1 mouse cellular context compared by ENCODE assay signal in genomic region chr10:40018261-40018860, GRCm38 (mm10).
TF ChIP-seq lines count a peak whose summit lies in the region.

No protein-coding gene starts in this region.

TF ChIP-seq in MEL, 35 proteins besides CTCF, POLR2A, EP300 and RAD21 (continued from another document):
- TF ChIP-seq ZKSCAN1 (IDR thresholded peaks at IDR 0.05; ENCODE audit: low read depth, low read length) (no peak), USF1 (IDR thresholded peaks at IDR 0.05; ENCODE audit: low read depth, low read length) (no peak), TAL1 (IDR thresholded peaks at IDR 0.05; ENCODE audit: low read length) (no peak), NELFE (IDR thresholded peaks at IDR 0.05; ENCODE audit: low read depth, low read length) (no peak), NRF1 (IDR thresholded peaks at IDR 0.05; ENCODE audit: insufficient read depth, low read depth, low read length, poor library complexity, severe bottlenecking) (no peak), MYC (IDR thresholded peaks at IDR 0.05; ENCODE audit: low read depth, low read length) (no peak)
